Mouse (Mus musculus) embryonic facial prominence, embryonic 15.5 days (tissue): ENCODE results near the gene Dntt. TPM values are rescaled to one million over a fixed set of nuclear protein-coding genes. Genes with fewer than 3 reads are reported as not detected.

Source experiments
- ATAC-seq: fragments of 200-750 bp; cut with Nextera tagmentation; 2 replicates; pipeline ENCODE4 v1.8.0; 2017; ENCODE audit warnings: low read depth, moderate TSS enrichment; ENCODE audit not compliant: insufficient number of reproducible peaks, low FRiP score, low TSS enrichment
- H3K27ac ChIP-seq: fragments of 300-500 bp; sonication (generic); replicated peaks from 2 replicates; pipeline ENCODE4 v1.5.1; 2015; ENCODE audit warnings: mild to moderate bottlenecking, inconsistent platforms
- H3K27me3 ChIP-seq: fragments of 300-500 bp; sonication (generic); 2 replicates; pipeline ENCODE4 v1.6.1; 2015; ENCODE audit warnings: inconsistent platforms
- H3K36me3 ChIP-seq: fragments of 300-500 bp; sonication (generic); 2 replicates; pipeline ENCODE4 v1.6.1; 2015; ENCODE audit warnings: mild to moderate bottlenecking, inconsistent platforms
- H3K4me1 ChIP-seq: fragments of 300-500 bp; sonication (generic); 2 replicates; pipeline ENCODE4 v1.6.1; 2015; ENCODE audit warnings: inconsistent platforms
- H3K4me2 ChIP-seq: fragments of 300-500 bp; sonication (generic); replicated peaks from 2 replicates; pipeline ENCODE4 v1.6.1; 2015; ENCODE audit warnings: mild to moderate bottlenecking, inconsistent platforms
- H3K4me3 ChIP-seq: fragments of 300-500 bp; sonication (generic); replicated peaks from 2 replicates; pipeline ENCODE4 v1.5.1; 2015; ENCODE audit warnings: mild to moderate bottlenecking, inconsistent platforms
- H3K9ac ChIP-seq: fragments of 300-500 bp; sonication (generic); 2 replicates; pipeline ENCODE4 v1.6.1; 2015; ENCODE audit warnings: inconsistent platforms
- H3K9me3 ChIP-seq: fragments of 300-500 bp; sonication (generic); replicated peaks from 2 replicates; pipeline ENCODE4 v1.6.1; 2016; ENCODE audit warnings: inconsistent platforms
- WGBS: fragments of 180-500 bp; shearing (Covaris S2); methylation state at CpG from one replicate; pipeline ENCODE4 v1.1.7; 2015; 5-methylcytosine and 5-hydroxymethylcytosine counted together
- polyA plus RNA-seq: library from polyadenylated mRNA; unstranded; fragments of >200 nt; fragmentation: Nextera tagmentation; extraction: Ambion mirVana; gene quantifications from 2 replicates; pipeline ENCODE4 v1.2.1, GENCODE M21; 2015

The Dntt gene
- polyA plus RNA-seq, 1 experiment from 2014 or later: 0.07 TPM

DNA sequence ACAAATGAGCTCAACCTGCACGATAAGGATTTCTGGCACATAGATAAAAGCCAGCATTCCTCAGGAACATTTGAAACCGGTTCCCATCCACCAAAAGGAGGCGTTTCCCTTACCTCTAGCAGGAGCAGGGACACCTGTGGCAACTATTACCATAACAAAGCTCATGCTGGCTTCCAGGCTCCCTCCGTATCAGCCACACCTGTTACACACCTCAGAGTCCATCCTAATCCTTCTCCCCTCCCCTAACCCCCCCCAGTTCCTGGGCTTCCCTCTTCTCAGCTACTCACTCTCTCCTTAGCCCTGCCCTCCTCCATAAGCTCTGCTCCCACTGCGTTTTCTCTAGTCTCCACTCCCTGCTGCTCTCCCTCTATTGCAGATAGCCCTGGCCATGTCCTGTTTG is 15.5 kb upstream of the Dntt start:
- H3K27me3 ChIP-seq: peaks cover 5% of the 10 kb centered on the region; the same call in 1 of the 2 replicates
- H3K36me3 ChIP-seq: no peaks in the 10 kb centered on the region
- H3K4me2 ChIP-seq: no peak overlapping the region
- WGBS: 4% methylated on average over 5 of the region's 5 CpGs
- peak; percentile 18; the same call in 1 of the 2 replicates for ATAC-seq
- H3K4me3 ChIP-seq: no peak overlapping the region
- no peaks in the 10 kb centered on the region for H3K9me3 ChIP-seq
- H3K27ac ChIP-seq: no peak overlapping the region
- H3K4me1 ChIP-seq: peaks cover 20% of the 10 kb centered on the region
- H3K9ac ChIP-seq: no peak overlapping the region

DNA sequence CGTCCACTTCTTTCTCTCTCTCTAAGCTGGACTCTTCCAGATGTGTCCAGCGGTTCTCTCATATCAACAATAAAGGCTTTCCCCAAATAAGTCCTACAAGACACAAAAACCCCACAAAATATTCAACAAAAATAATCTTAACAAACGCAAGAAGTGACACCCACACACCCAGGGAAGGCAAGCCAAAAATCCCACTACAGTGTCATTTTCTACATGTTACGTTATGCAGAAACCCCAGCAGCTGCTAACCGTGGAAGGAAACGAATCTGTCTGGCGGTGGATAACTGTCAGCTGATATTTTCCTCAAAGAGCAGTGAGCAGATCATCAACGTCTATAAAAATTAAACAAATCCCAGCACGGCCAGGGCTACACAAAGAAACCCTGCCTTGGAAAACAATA is 15.1 kb upstream of the Dntt start:
- WGBS: 13% methylated on average over 9 of the region's 9 CpGs
- H3K4me1 ChIP-seq: peaks cover 20% of the 10 kb centered on the region
- H3K4me3 ChIP-seq: no peak overlapping the region
- no peaks in the 10 kb centered on the region for H3K9me3 ChIP-seq
- ATAC-seq: no peak
- H3K9ac ChIP-seq: no peak overlapping the region
- H3K27me3 ChIP-seq: peaks cover 5% of the 10 kb centered on the region; the same call in 1 of the 2 replicates
- H3K4me2 ChIP-seq: no peak overlapping the region
- no peak overlapping the region for H3K27ac ChIP-seq
- H3K36me3 ChIP-seq: no peaks in the 10 kb centered on the region

DNA sequence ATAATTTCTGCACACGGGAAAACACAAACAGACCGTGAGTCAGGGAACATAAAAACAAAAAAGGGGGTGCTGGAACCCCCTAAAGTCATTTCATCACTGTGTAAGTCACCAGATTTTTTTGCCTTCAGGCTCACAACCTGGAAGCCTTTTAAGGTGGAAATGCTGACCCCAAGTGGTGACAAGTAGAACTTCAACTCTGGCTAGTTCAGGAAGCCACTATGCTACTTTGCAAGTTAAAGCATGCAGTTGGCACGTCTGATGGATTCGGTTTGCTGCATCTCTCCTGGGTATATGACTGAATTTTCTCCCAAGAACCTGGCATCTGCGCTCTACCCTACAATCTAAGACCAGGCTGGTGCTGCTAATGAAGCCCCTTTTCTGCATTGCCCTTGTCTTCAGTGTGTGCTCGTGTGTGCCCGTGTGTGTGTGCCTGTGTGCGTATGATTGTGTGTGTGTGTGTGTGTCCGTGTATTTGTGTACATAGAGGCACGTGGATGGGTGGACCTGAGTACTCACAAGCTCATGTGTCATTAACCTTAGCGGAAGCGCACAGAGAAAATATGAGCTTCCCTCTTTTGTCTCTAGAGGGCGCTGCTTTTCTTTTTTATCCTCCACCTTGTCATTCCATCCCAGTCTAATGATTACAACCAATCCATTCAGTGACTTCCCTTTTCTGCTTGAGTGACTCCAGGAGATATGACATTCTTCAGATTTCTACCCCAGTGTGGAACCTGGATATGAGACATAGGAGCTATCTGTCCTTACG is 12.9 kb upstream of the Dntt start:
- Histone ChIP-seq H3K27ac (no peak overlapping the region), H3K27me3 (peaks cover 12% of the 10 kb centered on the region; the same call in 1 of the 2 replicates), H3K4me2 (peak overlapping the region; percentile 41), H3K36me3 (no peaks in the 10 kb centered on the region), H3K9ac (no peak overlapping the region), H3K4me1 (peaks cover 20% of the 10 kb centered on the region), H3K4me3 (0 out of 2 replicates have a peak overlapping the region, but pooled peaks have one; percentile 0), H3K9me3 (no peaks in the 10 kb centered on the region)
- 14% methylated on average over 14 of the region's 14 CpGs for WGBS
- ATAC-seq: no peak

- Histone ChIP-seq H3K4me2 (no peak overlapping the region), H3K27me3 (peaks cover 12% of the 10 kb centered on the region; the same call in 1 of the 2 replicates), H3K4me1 (peaks cover 4% of the 10 kb centered on the region; the same call in 1 of the 2 replicates), H3K9ac (no peak overlapping the region), H3K36me3 (no peaks in the 10 kb centered on the region), H3K4me3 (no peak overlapping the region), H3K9me3 (no peaks in the 10 kb centered on the region), H3K27ac (no peak overlapping the region)
- no peak for ATAC-seq
- 72% methylated on average over 5 of the region's 5 CpGs for WGBS
Measured at GRCm38 (mm10) chr19:41019164-41019675, 9.9 kb upstream of the Dntt start.

DNA sequence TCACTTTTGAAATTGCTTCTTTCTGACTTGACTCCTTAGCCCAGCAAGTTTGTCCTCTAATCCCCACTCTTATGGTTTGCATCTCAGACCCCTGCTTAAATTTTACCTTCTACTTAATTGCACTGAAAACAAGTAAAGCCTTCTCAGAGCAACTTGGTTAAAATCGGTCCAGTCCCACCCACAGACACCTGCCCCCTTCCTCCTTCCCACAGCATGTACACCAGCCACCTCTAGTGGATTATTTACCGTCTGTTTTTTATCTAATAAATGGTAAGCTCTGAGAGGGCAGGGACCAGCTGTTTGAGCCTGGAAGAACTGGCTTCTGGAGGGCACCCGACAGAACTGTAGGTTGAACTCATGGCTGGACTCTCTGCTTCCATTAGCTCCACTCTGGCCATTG is 8.5 kb upstream of the Dntt start:
- Histone ChIP-seq H3K4me1 (peaks cover 4% of the 10 kb centered on the region; the same call in 1 of the 2 replicates), H3K9ac (no peak overlapping the region), H3K9me3 (no peaks in the 10 kb centered on the region), H3K36me3 (no peaks in the 10 kb centered on the region), H3K4me3 (no peak overlapping the region), H3K4me2 (no peak overlapping the region), H3K27me3 (peaks cover 12% of the 10 kb centered on the region; the same call in 1 of the 2 replicates), H3K27ac (no peak overlapping the region)
- WGBS: 58% methylated on average over 3 of the region's 3 CpGs
- ATAC-seq: no peak

DNA sequence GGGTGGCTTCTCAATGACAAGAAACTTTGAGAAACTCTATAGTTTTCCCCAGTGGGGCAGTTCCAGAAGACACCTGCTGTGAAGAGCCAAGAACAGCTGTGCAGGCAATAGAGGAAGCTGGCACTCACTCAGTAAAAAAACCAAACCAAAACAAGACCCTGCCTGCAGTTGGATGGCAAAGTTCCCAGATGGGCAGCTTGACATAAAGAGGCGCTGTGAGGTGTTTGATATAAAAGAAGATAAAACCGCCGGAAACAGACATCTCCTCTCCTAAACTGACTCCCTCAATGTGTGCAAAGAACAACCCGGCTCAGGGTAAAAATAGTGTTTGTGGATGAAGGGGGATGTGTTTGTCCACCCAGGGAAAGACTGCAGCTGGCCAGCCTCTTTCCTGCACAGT is 6.8 kb upstream of the Dntt start:
- Histone ChIP-seq H3K27me3 (peaks cover 12% of the 10 kb centered on the region; the same call in 1 of the 2 replicates), H3K4me3 (no peak overlapping the region), H3K27ac (no peak overlapping the region), H3K9me3 (no peaks in the 10 kb centered on the region), H3K36me3 (no peaks in the 10 kb centered on the region), H3K9ac (no peak overlapping the region), H3K4me1 (no peaks in the 10 kb centered on the region), H3K4me2 (no peak overlapping the region)
- 63% methylated on average over 4 of the region's 4 CpGs for WGBS
- no peak for ATAC-seq

DNA sequence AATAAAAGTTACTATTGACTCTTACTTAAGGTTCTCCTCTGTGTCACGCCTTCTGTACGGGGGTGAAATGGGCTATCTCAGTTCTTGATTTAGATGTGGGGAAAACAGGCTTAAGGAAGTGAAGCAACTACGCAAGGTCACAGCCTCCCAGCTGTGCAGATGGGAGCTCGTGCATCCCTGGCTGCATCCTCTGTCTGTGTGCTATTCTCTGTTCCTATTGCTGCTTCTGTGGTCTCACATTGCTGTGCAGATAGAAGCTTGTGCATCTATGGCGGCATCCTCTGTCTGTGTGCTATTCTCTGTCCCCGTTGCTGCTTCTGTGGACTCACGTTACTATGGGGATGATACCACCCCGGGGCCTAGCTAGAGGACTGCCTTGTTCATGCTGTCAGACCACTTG is 2.5 kb upstream of the Dntt start:
- Histone ChIP-seq H3K4me1 (no peaks in the 10 kb centered on the region), H3K9me3 (no peaks in the 10 kb centered on the region), H3K27ac (no peak overlapping the region), H3K9ac (no peak overlapping the region), H3K4me2 (no peak overlapping the region), H3K27me3 (no peaks in the 10 kb centered on the region), H3K4me3 (no peak overlapping the region), H3K36me3 (no peaks in the 10 kb centered on the region)
- WGBS: 82% methylated on average over 8 of the region's 8 CpGs
- no peak for ATAC-seq

DNA sequence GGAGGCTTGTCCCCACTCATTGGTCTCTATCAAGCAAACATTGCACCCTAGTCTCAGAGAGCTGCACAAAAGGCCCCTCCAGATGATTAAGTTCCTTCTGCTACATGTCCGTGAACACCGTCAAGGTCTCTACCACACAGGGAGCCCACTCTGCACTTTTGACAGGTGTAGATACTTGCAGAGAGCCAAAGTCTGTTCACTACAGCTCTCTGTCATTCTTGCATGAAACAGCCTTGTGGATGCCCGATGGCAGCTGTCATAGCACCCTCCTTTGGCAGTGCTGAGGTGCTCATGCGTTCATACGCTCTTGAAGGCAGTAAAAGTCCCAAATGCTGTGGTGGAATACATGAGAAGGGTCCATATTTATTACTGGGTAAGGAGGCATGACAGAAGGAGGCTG is 2.1 kb upstream of the Dntt start:
- no peaks in the 10 kb centered on the region for H3K36me3 ChIP-seq
- H3K4me1 ChIP-seq: no peaks in the 10 kb centered on the region
- WGBS: 86% methylated on average over 5 of the region's 5 CpGs

GRCm38 (mm10) chr19:41027601-41028000 is 1.5 kb upstream of the Dntt start:
- 90% methylated on average over 9 of the region's 9 CpGs for WGBS
- Histone ChIP-seq H3K4me3 (no peak overlapping the region), H3K9me3 (no peaks in the 10 kb centered on the region), H3K27me3 (no peaks in the 10 kb centered on the region), H3K27ac (no peak overlapping the region), H3K36me3 (no peaks in the 10 kb centered on the region), H3K4me2 (no peak overlapping the region), H3K9ac (no peak overlapping the region), H3K4me1 (no peaks in the 10 kb centered on the region)
- no peak for ATAC-seq

More for the DNA sequence above, 2.1 kb upstream of the Dntt start:
- no peaks in the 10 kb centered on the region for H3K27me3 ChIP-seq
- H3K27ac ChIP-seq: no peak overlapping the region
- no peak overlapping the region for H3K4me3 ChIP-seq
- H3K9ac ChIP-seq: no peak overlapping the region
- no peak for ATAC-seq
- no peak overlapping the region for H3K4me2 ChIP-seq
- no peaks in the 10 kb centered on the region for H3K9me3 ChIP-seq

- 58% methylated on average over 6 of the region's 6 CpGs for WGBS
- Histone ChIP-seq H3K9me3 (no peaks in the 10 kb centered on the region), H3K36me3 (no peaks in the 10 kb centered on the region), H3K4me3 (no peak overlapping the region), H3K4me2 (no peak overlapping the region), H3K27ac (no peak overlapping the region), H3K4me1 (no peaks in the 10 kb centered on the region), H3K9ac (no peak overlapping the region), H3K27me3 (no peaks in the 10 kb centered on the region; the same call in 1 of the 2 replicates)
- ATAC-seq: no peak
Measured at GRCm38 (mm10) chr19:41030161-41030560, 1.1 kb downstream of the Dntt start.

DNA sequence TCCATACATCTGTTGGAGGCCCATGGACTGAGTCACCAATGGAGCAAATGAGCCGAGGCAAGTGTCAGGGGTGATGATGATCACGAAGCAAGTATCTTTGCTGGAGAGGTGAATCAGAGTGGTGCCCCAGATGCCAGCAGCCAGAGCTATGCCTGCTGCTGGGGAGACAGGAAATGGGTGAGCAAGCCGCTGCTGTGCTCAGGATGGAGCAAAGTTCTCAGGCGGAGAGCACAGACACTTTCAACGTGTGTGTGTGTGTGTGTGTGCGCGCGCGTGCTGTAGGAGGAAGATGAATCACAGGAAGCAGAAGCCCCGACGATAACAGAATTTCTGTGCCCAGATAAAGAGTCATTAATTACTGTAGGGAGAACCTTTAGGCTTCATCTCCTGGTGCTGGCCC is 1.9 kb downstream of the Dntt start:
- 77% methylated on average over 11 of the region's 11 CpGs for WGBS
- ATAC-seq: no peak
- Histone ChIP-seq H3K4me2 (no peak overlapping the region), H3K36me3 (no peaks in the 10 kb centered on the region), H3K4me3 (no peak overlapping the region), H3K9ac (no peak overlapping the region), H3K27ac (no peak overlapping the region), H3K27me3 (no peaks in the 10 kb centered on the region; the same call in 1 of the 2 replicates), H3K4me1 (no peaks in the 10 kb centered on the region), H3K9me3 (no peaks in the 10 kb centered on the region)
